Mouse (Mus musculus) testis, postnatal 10 days (tissue): ENCODE measurements around the gene Dusp22.

Source experiments
- DNase-seq: peaks from one replicate; pipeline ENCODE4 v3.0.0; 2021; ENCODE audit warnings: low spot score

Gene Dusp22

GRCm38 (mm10) chr13:30716611-30717010, 56.8 kb downstream of the Dusp22 start:
- no peak for DNase-seq

GRCm38 (mm10) chr13:30722601-30723000, 62.8 kb downstream of the Dusp22 start:
- no peak for DNase-seq

GRCm38 (mm10) chr13:30723258-30723657, 63.5 kb downstream of the Dusp22 start:
- no peak for DNase-seq

GRCm38 (mm10) chr13:30723858-30724257, 64.1 kb downstream of the Dusp22 start:
- no peak for DNase-seq

GRCm38 (mm10) chr13:30724691-30725271, 65.0 kb downstream of the Dusp22 start:
- DNase-seq, result no peak

- DNase-seq, result no peak
Measured at GRCm38 (mm10) chr13:30726879-30727278, 67.1 kb downstream of the Dusp22 start.

- DNase-seq, result no peak
Measured at GRCm38 (mm10) chr13:30728155-30728554, 68.4 kb downstream of the Dusp22 start.

GRCm38 (mm10) chr13:30729245-30729644, 69.4 kb downstream of the Dusp22 start:
- DNase-seq, result no peak

- DNase-seq, result no peak
Measured at GRCm38 (mm10) chr13:30730104-30730793, 70.5 kb downstream of the Dusp22 start.

- no peak for DNase-seq
Measured at GRCm38 (mm10) chr13:30732709-30733445, 73.1 kb downstream of the Dusp22 start.

- DNase-seq, result no peak
Measured at GRCm38 (mm10) chr13:30736721-30737120, 76.9 kb downstream of the Dusp22 start.

GRCm38 (mm10) chr13:30737257-30737656, 77.5 kb downstream of the Dusp22 start:
- no peak for DNase-seq

GRCm38 (mm10) chr13:30738310-30738840, 78.6 kb downstream of the Dusp22 start:
- no peak for DNase-seq

GRCm38 (mm10) chr13:30741172-30741571, 81.4 kb downstream of the Dusp22 start:
- DNase-seq, result no peak

GRCm38 (mm10) chr13:30742411-30742970, 82.7 kb downstream of the Dusp22 start:
- DNase-seq, result no peak

GRCm38 (mm10) chr13:30745121-30745520, 85.3 kb downstream of the Dusp22 start:
- no peak for DNase-seq

GRCm38 (mm10) chr13:30747068-30747467, 87.3 kb downstream of the Dusp22 start:
- DNase-seq, result no peak

GRCm38 (mm10) chr13:30747504-30747903, 87.7 kb downstream of the Dusp22 start:
- DNase-seq, result no peak

GRCm38 (mm10) chr13:30748321-30748720, 88.5 kb downstream of the Dusp22 start:
- DNase-seq, result no peak

- peak; percentile 52 for DNase-seq
Measured at GRCm38 (mm10) chr13:30749021-30749556, 89.3 kb downstream of the Dusp22 start, which contains the start of gene Irf4. Gene Irf4, plus strand, starts transcription at chr13:30749226.

- DNase-seq, result no peak
Measured at GRCm38 (mm10) chr13:30749557-30750141, 89.8 kb downstream of the Dusp22 start.
